ENCODE assay signal across 8 mouse cellular contexts in genomic region chr9:57990438-57991110, GRCm38 (mm10). TPM values are rescaled to one million over a fixed set of nuclear protein-coding genes. Genes with fewer than 3 reads are reported as not detected.
DNase-seq lines count a peak whose midpoint lies in the region; ATAC-seq and TF ChIP-seq lines count a peak whose summit lies in the region.

No protein-coding gene starts in this region.

- no peaks in the 10 kb centered on the region for H3K4me1 ChIP-seq in liver, adult 2 months (ENCODE audit: control insufficient read depth, insufficient read depth, low read length)
- H3K4me1 ChIP-seq in liver, embryonic 12.5 days = no peaks in the 10 kb centered on the region

- H3K4me3 ChIP-seq in liver, adult 2 months (ENCODE audit: insufficient read depth, low read depth, low read length) = no peak overlapping the region
- no peak overlapping the region for H3K4me3 ChIP-seq in liver, embryonic 12.5 days

- peak; percentile 79 for TF ChIP-seq CTCF in liver, adult 2 months (IDR thresholded peaks at IDR 0.05; ENCODE audit: low read depth, low read length)

- 30% methylated on average over 10 of the region's 10 CpGs for WGBS in liver, adult 2 months
- 23% methylated on average over 10 of the region's 10 CpGs for WGBS in liver, embryonic 12.5 days (ENCODE audit: insufficient replicate concordance)

- no peaks in the 10 kb centered on the region for H3K36me3 ChIP-seq in liver, adult 2 months (ENCODE audit: control insufficient read depth, insufficient read depth, low read length)
- no peaks in the 10 kb centered on the region for H3K36me3 ChIP-seq in liver, embryonic 12.5 days

- no peaks in the 10 kb centered on the region for H3K79me2 ChIP-seq in liver, adult 2 months (ENCODE audit: control insufficient read depth, insufficient read depth, low read length)

- no peak for ATAC-seq in liver, embryonic 12.5 days
- ATAC-seq in erythroblast, adult 5-6 weeks (replicated peaks; ENCODE audit: low FRiP score, poor library complexity, severe bottlenecking) = no peak

- no peaks in the 10 kb centered on the region for H3K27me3 ChIP-seq in liver, adult 2 months (ENCODE audit: control insufficient read depth, insufficient read depth, low read length)
- peaks cover 20% of the 10 kb centered on the region for H3K27me3 ChIP-seq in liver, embryonic 12.5 days (replicated peaks)

- DNase-seq in adrenal gland, adult (ENCODE audit: inconsistent age in 2 of 2, low spot score in 1 of 2) = peak; percentile 64 to 83
- no peak for DNase-seq in adrenal gland, postnatal 4 days (ENCODE audit: low spot score in 2 of 2)
- DNase-seq in liver, adult 2 months (ENCODE audit: extremely low read depth, low read depth, low spot score) = peak; percentile 10
- peak; percentile 16 for DNase-seq in c-Kit-positive CD71-positive TER-119-negative erythroid progenitor cells, embryonic 14.5 days (ENCODE audit: low read depth)
- DNase-seq in heart, postnatal 14 days = peak; percentile 64 to 65
- DNase-seq in natural killer cell, adult 2 months (ENCODE audit: low spot score in 2 of 2) = peak; percentile 17 to 60

- no peak overlapping the region for H3K9ac ChIP-seq in liver, adult 2 months (ENCODE audit: low read depth, low read length)
- no peak overlapping the region for H3K9ac ChIP-seq in liver, embryonic 12.5 days

- no peak for TF ChIP-seq POLR2A in liver, adult 2 months (IDR thresholded peaks at IDR 0.05; ENCODE audit: extremely low read depth, insufficient read depth, low read length)

- H3K9me3 ChIP-seq in liver, embryonic 12.5 days (replicated peaks) = no peaks in the 10 kb centered on the region

- H3K4me2 ChIP-seq in liver, embryonic 12.5 days = no peak overlapping the region

- no peak overlapping the region for H3K27ac ChIP-seq in liver, adult 2 months (replicated peaks; ENCODE audit: insufficient read depth, low read depth, low read length)
- no peak overlapping the region for H3K27ac ChIP-seq in liver, embryonic 12.5 days

- intact Hi-C loops in heart, postnatal 14 days (cut with DNase I) = loop anchor here (1.0 to 10.0 kb wide), 2 partner anchors 55 to 336 kb away; partner anchors contain the start of gene Csk

RNA-seq across cellular contexts. Expression of gene Cyp11a1, which starts 15.6 kb away (rescaled TPM):
- 1,000 to 10,000 TPM; 2,307 to 2,341 TPM for total RNA-seq in adrenal gland, postnatal 4 days (2021)
- 6.3 TPM in 1 of 2 replicates, not detected in the other for total RNA-seq in liver, adult 2 months (2014; rRNA removed)
- not detected in 2 replicates for polyA plus RNA-seq in liver, adult 2 months (2012; rRNA removed)
- polyA plus RNA-seq in liver, embryonic 12.5 days (2016; fragmentation: Nextera tagmentation; extraction: Ambion mirVana) = 0.10 TPM in 1 of 2 replicates, not detected in the other
- under 1 TPM; 0.17 to 0.63 TPM for total RNA-seq in heart, postnatal 14 days (2021)
- total RNA-seq in erythroblast, adult 5-6 weeks (2015; ENCODE audit: low replicate concordance) = 0.63 and 2.3 TPM in 2 replicates
- total RNA-seq in erythroblast, adult 5-6 weeks (2017; ENCODE audit: low replicate concordance) = 1.7 and 2.3 TPM in 2 replicates

RNA-seq across cellular contexts. Expression of gene Sema7a, which starts 50.7 kb away (rescaled TPM):
- total RNA-seq in adrenal gland, postnatal 4 days (2021) = 10 to 100 TPM; 15.1 to 16.1 TPM
- 0.09 and 0.74 TPM in 2 replicates for total RNA-seq in liver, adult 2 months (2014; rRNA removed)
- polyA plus RNA-seq in liver, adult 2 months (2012; rRNA removed) = 0.21 and 0.53 TPM in 2 replicates
- not detected in 2 replicates for polyA plus RNA-seq in liver, embryonic 12.5 days (2016; fragmentation: Nextera tagmentation; extraction: Ambion mirVana)
- 10 to 100 TPM; 38.9 to 43.7 TPM for total RNA-seq in heart, postnatal 14 days (2021)
- 0.84 TPM in 1 of 2 replicates, not detected in the other for total RNA-seq in erythroblast, adult 5-6 weeks (2015; ENCODE audit: low replicate concordance)
- 1.1 TPM in 1 of 2 replicates, not detected in the other for total RNA-seq in erythroblast, adult 5-6 weeks (2017; ENCODE audit: low replicate concordance)

Comparison
In these comparisons a context has a peak if more than half of its experiments do, and no peak if none do; other contexts are left out.
1. DNase-seq: peak in adrenal gland, adult (2 of 2), liver, adult 2 months (single experiment), c-Kit-positive CD71-positive TER-119-negative erythroid progenitor cells, embryonic 14.5 days (single experiment), heart, postnatal 14 days (2 of 2) and natural killer cell, adult 2 months (2 of 2); none in adrenal gland, postnatal 4 days (0 of 2).
2. RNA of gene Cyp11a1, which starts 15.6 kb away (total RNA-seq): 2,307 to 2,341 TPM in adrenal gland, postnatal 4 days; 0.63 to 2.3 TPM in erythroblast, adult 5-6 weeks, 0.17 to 0.63 TPM in heart, postnatal 14 days and 6.3 TPM in liver, adult 2 months; every median in the first group is over 100 times any median in the second.